ENCODE assay signal across 9 mouse cellular contexts in the genomic region with DNA sequence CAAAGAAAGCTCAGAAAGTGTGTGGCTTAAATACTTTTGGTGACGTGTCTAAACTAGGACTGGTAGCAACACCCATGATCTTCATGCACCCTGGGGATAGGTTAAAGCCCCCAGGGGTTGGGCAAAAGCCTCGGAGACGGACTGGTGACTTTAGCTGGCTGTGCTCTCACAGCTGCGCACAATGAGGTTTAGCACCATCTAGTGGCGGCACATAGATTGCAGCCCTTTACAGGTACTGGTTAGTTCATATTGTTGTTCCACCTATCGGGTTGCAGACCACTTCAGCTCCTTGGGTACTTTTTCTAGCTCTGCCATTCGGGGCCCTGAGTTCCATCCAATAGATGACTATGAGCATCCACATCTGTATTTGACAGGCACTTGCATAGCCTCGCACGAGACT. TPM values are rescaled to one million over a fixed set of nuclear protein-coding genes. Genes with fewer than 3 reads are reported as not detected.
DNase-seq lines count a peak whose midpoint lies in the region; ATAC-seq and TF ChIP-seq lines count a peak whose summit lies in the region.
"Not testable (repeated sequence)": the region's sequence is repeated elsewhere in the genome, so short reads cannot be mapped to it uniquely, and the experiment has no call there.
"Had no signal": no experiment of that assay in that cellular context is flagged by ENCODE, and none has a peak within 500 bp of the region (broad histone marks: within the 10 kb centered on the region; RNA-seq: fewer than 3 reads in every experiment).

No protein-coding gene starts in this region.

- not testable (repeated sequence) for H3K36me3 ChIP-seq in forebrain, embryonic 16.5 days (ENCODE audit: control insufficient read depth, insufficient read depth); intestine, postnatal 0 days (ENCODE audit: control insufficient read depth, insufficient read depth)

- not testable (repeated sequence) for H3K27me3 ChIP-seq in forebrain, embryonic 16.5 days (replicated peaks; ENCODE audit: control insufficient read depth, insufficient read depth, low read length); intestine, postnatal 0 days (replicated peaks; ENCODE audit: control insufficient read depth, insufficient read depth, low read length)

- intact Hi-C loops in left cerebral cortex, adult 2 months (cut with DNase I) = not testable (repeated sequence)

- not testable (repeated sequence) for H3K4me2 ChIP-seq in forebrain, embryonic 16.5 days (ENCODE audit: low read length); intestine, postnatal 0 days (replicated peaks; ENCODE audit: low read depth)

- not testable (repeated sequence) for H3K4me1 ChIP-seq in forebrain, embryonic 16.5 days (replicated peaks; ENCODE audit: control insufficient read depth, insufficient read depth, low read length); intestine, postnatal 0 days (replicated peaks; ENCODE audit: control insufficient read depth, insufficient read depth, low read length)

- 62% methylated on average over 8 of the region's 9 CpGs for WGBS in forebrain, embryonic 16.5 days
- 71% methylated on average over 8 of the region's 9 CpGs for WGBS in intestine, postnatal 0 days

- H3K9ac ChIP-seq in forebrain, embryonic 16.5 days (replicated peaks; ENCODE audit: low read depth, low read length); intestine, postnatal 0 days (ENCODE audit: low read depth, low read length): not testable (repeated sequence)

- peak; percentile 61 for TF ChIP-seq CTCF in intestine, postnatal 0 days (IDR thresholded peaks at IDR 0.05; ENCODE audit: low read depth)
- TF ChIP-seq CTCF in left cerebral cortex, adult 2 months (IDR thresholded peaks at IDR 0.05) = peak; percentile 56

- ATAC-seq in forebrain, embryonic 16.5 days = peak; percentile 62; the same call in 1 of the 2 replicates
- not testable (repeated sequence) for ATAC-seq in intestine, postnatal 0 days

- H3K27ac ChIP-seq in forebrain, embryonic 16.5 days (ENCODE audit: low read length); intestine, postnatal 0 days (ENCODE audit: low read depth, low read length); left cerebral cortex, adult 2 months: not testable (repeated sequence)

- DNase-seq in R1 (ENCODE audit: low read depth, low spot score) = peak; percentile 86
- DNase-seq in cerebellum, postnatal 10 days = peak; percentile 40 to 53
- DNase-seq in left cerebral cortex, adult 2 months (ENCODE audit: extremely low spot score in 1 of 2, low spot score in 2 of 2) = peak; percentile 48
- peak; percentile 8 for DNase-seq in lung, postnatal 25 days (ENCODE audit: low spot score)
- peak; percentile 20 for DNase-seq in right cerebral cortex, postnatal 25 days

- H3K4me3 ChIP-seq in forebrain, embryonic 16.5 days (replicated peaks; ENCODE audit: low read length); intestine, postnatal 0 days (ENCODE audit: low read depth, low read length); left cerebral cortex, adult 2 months: not testable (repeated sequence)

- H3K9me3 ChIP-seq in forebrain, embryonic 16.5 days (ENCODE audit: control insufficient read depth, low read length); intestine, postnatal 0 days (ENCODE audit: control insufficient read depth): not testable (repeated sequence)

RNA-seq across cellular contexts. Expression of gene Gm8180, which starts 27.9 kb away (rescaled TPM):
- not detected in 2 replicates for polyA plus RNA-seq in forebrain, embryonic 16.5 days (2015; fragmentation: Nextera tagmentation; extraction: Ambion mirVana)
- polyA plus RNA-seq in intestine, postnatal 0 days (2015; fragmentation: Nextera tagmentation; extraction: Ambion mirVana) = not detected in 2 replicates
- total RNA-seq in left cerebral cortex, adult 2 months (2021) = not detected
- polyA plus RNA-seq: heart, embryonic 13.5 days; midbrain, embryonic 11.5 days had no signal

Comparison
In these comparisons a context has a peak if more than half of its experiments do, and no peak if none do; other contexts are left out.
1. DNase-seq: peak in every context shown above with its lines; median percentile 86 in R1; 48 in left cerebral cortex, adult 2 months; 46 in cerebellum, postnatal 10 days; 20 in right cerebral cortex, postnatal 25 days; 8 in lung, postnatal 25 days.